Mouse (Mus musculus) lung, postnatal 10 days (tissue): ENCODE measurements at regions not wholly inside any gene's neighbourhood (a gene's known extent, or its start where the extent isn't known, plus 50 kb on each side); places are given as distances from the start of the nearest gene placed in this dataset.

ENCODE experiments used
- DNase-seq: peaks from one replicate; pipeline ENCODE4 v3.0.0; 2021

GRCm38 (mm10) chr2:14544686-14545085, 58.2 kb upstream of the Cacnb2 start:
- no peak for DNase-seq

GRCm38 (mm10) chr2:14548650-14549049, 54.2 kb upstream of the Cacnb2 start:
- no peak for DNase-seq

- DNase-seq, result no peak
These were observed 53.3 kb upstream of the Cacnb2 start for GRCm38 (mm10) chr2:14549560-14549959.

- peak; percentile 14 for DNase-seq
These were observed 52.1 kb upstream of the Cacnb2 start for GRCm38 (mm10) chr2:14550826-14551225.
